Mouse (Mus musculus): ENCODE measurements around the gene Vmn1r197.
"Not testable (repeated sequence)": the region's sequence is repeated elsewhere in the genome, so short reads cannot be mapped to it uniquely, and the experiment has no call there.

The Vmn1r197 gene

DNA sequence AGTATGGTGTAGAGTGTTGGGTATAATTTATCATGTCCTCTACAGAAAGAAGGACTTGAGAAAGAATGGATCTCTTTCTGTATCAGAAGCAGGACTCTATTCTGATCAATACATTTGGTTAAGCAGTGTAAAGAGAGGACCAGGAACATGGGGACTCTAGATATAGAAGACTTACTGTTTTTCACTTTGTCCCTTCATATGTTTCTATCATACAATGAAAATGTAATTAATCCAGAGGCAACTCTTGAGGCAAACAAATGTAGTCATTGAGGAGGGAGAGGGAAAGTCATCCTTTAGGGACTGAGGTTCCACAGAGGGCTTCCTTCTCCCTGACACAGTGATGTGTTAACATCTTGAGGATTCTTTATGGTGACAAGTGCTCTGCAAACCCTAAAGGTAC is at the start of gene Vmn1r197:
Gene Vmn1r197, plus strand, starts transcription at position 301 of the 400 bp plus-strand sequence.
- no peak for DNase-seq (ENCODE audit: inconsistent ontology term)

DNA sequence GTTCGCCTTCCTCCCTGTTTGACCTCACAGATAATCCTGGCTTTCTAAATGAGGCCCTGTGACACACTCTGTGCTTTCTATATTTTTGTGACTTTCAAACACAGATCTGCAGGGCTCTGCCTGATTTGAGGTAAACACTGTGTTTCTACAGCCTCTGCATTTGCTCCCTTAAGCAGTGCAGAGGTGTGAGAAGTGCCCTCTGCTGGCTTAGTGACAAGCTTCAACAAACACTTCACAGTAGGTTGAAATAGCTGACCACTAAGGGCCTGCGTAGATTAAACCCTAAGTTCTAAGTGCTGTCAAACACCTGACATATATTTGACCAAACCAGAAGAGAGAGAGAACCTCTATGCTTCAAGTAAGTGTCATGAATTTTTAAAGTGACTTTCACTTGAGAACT is 39.8 kb upstream of the Vmn1r197 start:
- no peak for DNase-seq (ENCODE audit: inconsistent ontology term)

DNA sequence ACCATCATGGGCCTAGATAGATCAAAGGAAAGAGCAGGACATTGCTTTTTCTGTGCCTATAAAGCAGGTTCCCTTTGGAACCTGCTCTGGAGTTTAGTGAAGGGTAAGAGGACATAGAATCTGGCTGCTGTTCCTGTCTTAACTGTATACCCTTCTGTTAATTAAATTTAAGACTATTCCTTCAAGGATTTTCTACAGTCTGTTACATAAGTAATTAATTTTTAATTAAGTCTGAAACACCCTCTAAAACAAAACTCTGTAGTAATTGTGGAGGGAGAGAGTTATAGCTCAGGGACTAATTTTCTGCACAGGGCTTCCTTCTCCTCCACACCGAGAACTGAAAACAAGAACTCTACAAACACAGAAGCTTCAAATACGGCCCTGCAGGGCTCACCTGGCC is 34.8 kb upstream of the Vmn1r197 start, which contains the start of gene Vmn1r196:
Gene Vmn1r196, plus strand, starts transcription at position 301 of the 400 bp plus-strand sequence.
- DNase-seq (ENCODE audit: inconsistent ontology term): no peak

DNA sequence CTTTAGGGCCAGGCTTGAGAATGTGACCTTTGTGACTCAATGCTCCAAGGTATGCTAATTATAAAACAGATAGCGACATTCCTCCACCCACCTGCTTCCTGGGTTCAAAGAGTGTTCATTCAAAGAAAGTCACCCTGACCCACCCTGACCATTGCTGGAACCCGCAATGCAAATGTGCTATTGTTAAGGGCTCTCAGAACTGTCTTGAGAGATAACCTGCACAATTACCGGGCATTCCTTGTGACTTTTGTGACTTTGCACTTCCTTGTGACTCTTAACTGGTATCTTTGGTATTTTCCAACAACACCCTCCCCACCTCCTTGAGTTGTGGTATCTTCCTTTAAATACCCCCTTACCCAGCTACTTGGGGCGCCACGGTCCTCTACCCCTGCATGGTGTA is 16.3 kb upstream of the Vmn1r197 start:
- DNase-seq (ENCODE audit: inconsistent ontology term): not testable (repeated sequence)

DNA sequence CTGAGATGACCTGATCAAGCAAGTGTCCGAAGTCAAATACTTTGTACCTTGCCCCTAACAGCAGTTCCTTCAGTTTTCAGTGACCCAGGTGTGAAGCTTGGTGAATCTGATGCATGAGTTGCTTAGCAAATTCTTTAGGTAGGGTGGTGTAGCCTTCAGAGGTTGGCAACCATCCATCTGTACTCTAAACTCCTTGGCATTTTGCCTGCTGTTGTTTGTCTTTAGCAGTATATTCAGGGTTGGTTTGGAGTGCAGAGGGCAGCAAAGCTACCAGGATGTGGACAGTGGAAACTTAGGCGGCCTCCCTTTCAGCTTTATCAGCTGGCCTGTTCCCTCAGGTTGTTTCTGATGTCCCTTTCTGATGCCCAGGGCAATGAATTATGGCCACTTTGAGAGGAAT is 9.0 kb upstream of the Vmn1r197 start:
- no peak for DNase-seq (ENCODE audit: inconsistent ontology term)

DNA sequence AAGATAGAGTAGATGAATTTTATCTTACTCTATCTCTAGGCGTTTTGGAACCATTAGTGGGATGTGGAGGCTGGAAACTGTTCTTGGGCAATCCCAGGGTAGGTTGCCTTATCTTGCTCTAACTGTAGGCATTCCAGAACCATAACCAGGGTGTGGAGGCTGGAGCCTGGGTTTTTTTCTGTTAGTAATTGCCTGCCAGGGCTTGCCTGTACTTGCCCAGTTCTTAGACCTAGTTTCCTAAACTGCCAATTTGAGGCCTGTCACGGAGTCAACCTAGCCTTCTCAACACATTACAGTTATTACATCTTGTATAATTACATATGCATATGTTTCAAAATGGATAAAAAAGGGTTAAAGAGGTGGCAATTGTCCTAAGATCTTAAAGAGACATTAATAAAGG is 7.0 kb upstream of the Vmn1r197 start:
- no peak for DNase-seq (ENCODE audit: inconsistent ontology term)

DNA sequence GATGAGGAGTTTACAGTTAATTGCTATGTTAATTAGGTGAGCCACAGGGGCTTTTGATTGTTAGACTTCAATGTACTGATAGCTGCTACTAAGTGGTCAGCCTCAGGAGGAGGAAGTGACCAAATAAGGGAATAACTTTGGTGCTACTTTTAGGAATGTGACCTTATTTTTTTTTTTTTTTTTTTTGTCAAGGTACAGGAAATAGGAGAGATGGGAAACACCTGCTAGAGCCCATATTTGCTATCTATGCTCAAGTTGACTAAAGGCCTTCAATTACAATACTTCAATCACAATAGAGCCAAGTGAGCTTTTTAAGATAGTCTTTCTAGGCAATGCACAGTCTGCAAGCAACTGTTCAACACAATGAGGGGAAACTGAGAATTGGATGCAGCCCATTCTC is 4.3 kb upstream of the Vmn1r197 start:
- DNase-seq (ENCODE audit: inconsistent ontology term): no peak

DNA sequence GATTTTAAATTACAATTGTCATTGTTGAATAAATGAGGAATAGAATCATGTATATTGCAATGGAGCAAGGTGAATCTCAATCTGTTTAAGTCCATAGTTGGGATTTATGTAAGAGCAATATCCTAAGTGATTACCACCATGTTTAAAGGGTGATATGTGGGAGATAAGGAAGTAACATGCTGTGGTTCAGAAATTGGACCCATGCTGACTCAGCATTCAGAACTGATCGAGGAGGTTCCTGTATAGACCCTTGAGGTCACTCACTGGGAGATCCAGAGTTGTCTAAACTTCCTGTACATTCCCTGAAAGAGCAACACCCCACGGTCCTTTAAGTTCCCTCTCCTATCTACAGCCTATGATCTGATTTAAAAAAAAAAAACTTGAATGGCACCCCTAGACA is 8.9 kb downstream of the Vmn1r197 start:
- no peak for DNase-seq (ENCODE audit: inconsistent ontology term)

DNA sequence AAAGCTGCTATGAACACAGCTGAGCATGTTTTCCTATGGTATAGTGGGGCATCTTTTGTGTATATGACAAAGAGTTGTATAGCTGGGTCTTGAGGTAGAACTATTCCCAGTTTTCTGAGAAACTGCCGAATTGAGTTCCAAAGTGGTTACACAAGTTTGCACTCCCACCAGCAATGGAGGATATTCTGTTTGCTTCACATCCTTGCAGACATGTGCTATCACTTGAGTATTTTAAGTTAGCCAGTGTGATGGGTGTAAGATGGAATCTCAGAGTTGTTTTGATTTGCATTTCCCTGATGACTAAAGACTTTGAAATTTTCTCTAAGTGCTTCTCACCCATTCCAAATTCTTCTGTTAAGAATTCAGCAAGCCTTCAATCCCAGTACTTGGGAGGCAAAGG is 11.2 kb downstream of the Vmn1r197 start:
- no peak for DNase-seq (ENCODE audit: inconsistent ontology term)

DNA sequence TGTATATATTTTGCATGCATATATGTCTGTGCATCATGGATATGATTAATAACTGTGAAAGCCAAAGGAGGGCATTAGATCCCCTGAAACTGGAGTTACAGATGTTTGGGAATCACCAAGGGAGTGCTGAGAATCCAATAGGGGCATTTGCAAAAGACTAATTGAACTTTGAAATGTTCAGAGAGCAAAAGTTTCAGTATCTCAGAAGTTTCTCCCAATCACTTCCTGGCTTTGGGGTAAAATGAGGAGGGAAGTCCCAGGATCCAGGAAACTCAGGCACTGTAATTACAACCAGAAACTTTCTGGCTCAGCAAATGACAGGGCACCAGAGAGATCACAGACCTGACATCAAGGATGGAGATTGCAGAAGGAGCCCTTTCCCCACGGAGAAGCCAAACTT is 25.7 kb downstream of the Vmn1r197 start, which contains the start of gene Vmn1r198:
Gene Vmn1r198, plus strand, starts transcription at position 301 of the 400 bp plus-strand sequence.
- no peak for DNase-seq (ENCODE audit: inconsistent ontology term)

DNA sequence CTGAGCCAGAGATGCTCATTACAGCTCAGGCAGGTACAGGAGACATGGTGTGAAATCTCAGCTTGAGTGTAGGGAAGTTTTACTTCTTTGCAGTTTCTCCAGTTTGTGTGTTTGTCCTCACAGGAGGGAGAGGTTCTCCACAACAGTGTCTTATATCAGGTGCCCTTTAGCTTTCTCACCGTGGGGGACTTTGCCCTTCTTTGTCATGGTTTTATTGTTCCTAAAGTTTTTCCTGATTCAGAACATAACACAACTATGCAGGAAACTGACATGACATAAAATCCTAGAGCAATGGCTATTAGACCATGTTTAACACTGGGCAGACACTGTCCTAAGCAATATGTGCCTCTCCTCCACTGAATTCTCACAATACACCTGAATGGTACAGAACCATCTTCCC is 26.4 kb downstream of the Vmn1r197 start:
- no peak for DNase-seq (ENCODE audit: inconsistent ontology term)

DNA sequence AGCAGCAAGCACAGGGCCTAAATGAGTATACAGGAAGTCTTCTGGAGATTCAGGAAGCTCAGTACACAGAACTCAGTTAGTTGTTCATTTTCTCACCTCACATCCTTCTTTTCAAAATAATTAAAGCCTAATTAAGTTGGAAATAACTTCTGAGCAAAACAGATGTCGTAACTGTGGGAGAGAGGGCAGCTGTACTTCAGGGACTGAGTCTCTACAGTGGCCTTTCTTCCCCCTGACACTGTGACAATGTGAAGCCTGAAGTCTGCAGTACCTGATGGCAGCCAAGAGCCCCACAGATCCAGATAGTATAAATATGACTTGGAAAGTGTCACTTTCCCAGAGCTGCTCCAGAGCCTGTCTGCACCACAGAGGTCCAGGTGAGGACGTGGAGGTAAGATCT is 55.1 kb downstream of the Vmn1r197 start, which contains the start of gene Vmn1r199:
Gene Vmn1r199, plus strand, starts transcription at position 301 of the 400 bp plus-strand sequence.
- DNase-seq (ENCODE audit: inconsistent ontology term): no peak

DNA sequence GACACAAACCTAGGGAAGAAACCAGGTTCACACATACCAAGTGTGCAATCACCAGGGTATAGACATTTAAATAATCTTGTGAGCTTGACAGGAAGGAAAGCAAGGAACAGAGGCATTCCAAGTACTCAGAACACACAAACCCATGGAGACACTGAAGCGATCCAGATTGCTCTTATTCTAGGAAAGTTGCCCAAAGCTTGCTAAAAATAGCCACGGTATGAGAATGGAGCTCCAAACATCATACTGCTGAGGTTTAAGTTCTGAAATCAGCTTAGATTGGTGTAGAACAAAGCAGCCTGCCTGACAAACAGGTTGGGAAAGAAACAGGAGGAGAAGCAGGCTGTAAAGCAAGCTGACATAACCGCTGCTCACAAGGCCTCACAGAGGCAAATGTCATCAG is 56.7 kb downstream of the Vmn1r197 start:
- DNase-seq (ENCODE audit: inconsistent ontology term): not testable (repeated sequence)

Measured in Muller cell, postnatal 12 days (primary cell).